Mouse (Mus musculus): Measurements from ENCODE around the gene 0610010K14Rik. TPM values are rescaled to one million over a fixed set of nuclear protein-coding genes. Genes with fewer than 3 reads are reported as not detected.

Gene 0610010K14Rik
- total and polyA plus RNA-seq, 3 experiments, result 20.2 to 100 (median 64.9) TPM

GRCm38 (mm10) chr11:70214856-70215209 lies 22.9 kb downstream of the 0610010K14Rik start:
- no peak overlapping the region for H3K4me3 ChIP-seq (ENCODE audit: low read depth, low read length)

GRCm38 (mm10) chr11:70214191-70214855 lies 23.4 kb downstream of the 0610010K14Rik start:
- DNase-seq (ENCODE audit: low spot score) (no peak), ATAC-seq (ENCODE audit: extremely low read depth, insufficient number of reproducible peaks, low FRiP score, poor library complexity, severe bottlenecking) (no peak)
- Histone ChIP-seq H3K4me1 (ENCODE audit: insufficient read depth, low read depth, low read length) (peaks cover 15% of the 10 kb centered on the region), H3K27me3 (ENCODE audit: insufficient read depth, low read length) (peaks cover 6% of the 10 kb centered on the region), H3K36me3 (replicated peaks) (peaks cover 42% of the 10 kb centered on the region), H3K4me3 (ENCODE audit: low read depth, low read length) (no peak overlapping the region), H3K9me3 (replicated peaks) (peaks cover 10% of the 10 kb centered on the region; the same call in 1 of the 2 replicates)
- TF ChIP-seq CTCF (IDR thresholded peaks at IDR 0.05; ENCODE audit: low read depth, low read length) (no peak), GATA2 (IDR thresholded peaks at IDR 0.05; ENCODE audit: borderline replicate concordance, low read depth, low read length) (no peak), TAL1 (conservative IDR thresholded peaks at IDR 0.05; ENCODE audit: low read depth, low read length) (no peak), GATA1 (IDR thresholded peaks at IDR 0.05; ENCODE audit: borderline replicate concordance, low read length) (no peak), POLR2AphosphoS5 (IDR thresholded peaks at IDR 0.05; ENCODE audit: insufficient replicate concordance, low read depth, low read length) (no peak)

More at GRCm38 (mm10) chr11:70214856-70215209, 22.9 kb downstream of the 0610010K14Rik start:
- no peak for TF ChIP-seq GATA2 (IDR thresholded peaks at IDR 0.05; ENCODE audit: borderline replicate concordance, low read depth, low read length)
- no peak for TF ChIP-seq TAL1 (conservative IDR thresholded peaks at IDR 0.05; ENCODE audit: low read depth, low read length)
- no peak for TF ChIP-seq POLR2AphosphoS5 (IDR thresholded peaks at IDR 0.05; ENCODE audit: insufficient replicate concordance, low read depth, low read length)
- no peak for TF ChIP-seq CTCF (IDR thresholded peaks at IDR 0.05; ENCODE audit: low read depth, low read length)
- no peak for TF ChIP-seq GATA1 (IDR thresholded peaks at IDR 0.05; ENCODE audit: borderline replicate concordance, low read length)
- Histone ChIP-seq H3K4me1 (ENCODE audit: insufficient read depth, low read depth, low read length) (peaks cover 20% of the 10 kb centered on the region), H3K36me3 (replicated peaks) (peaks cover 42% of the 10 kb centered on the region), H3K9me3 (replicated peaks) (peaks cover 10% of the 10 kb centered on the region; the same call in 1 of the 2 replicates), H3K27me3 (ENCODE audit: insufficient read depth, low read length) (peaks cover 6% of the 10 kb centered on the region)
- no peak for DNase-seq (ENCODE audit: low spot score)
- ATAC-seq (ENCODE audit: extremely low read depth, insufficient number of reproducible peaks, low FRiP score, poor library complexity, severe bottlenecking), result no peak

- no peak for ATAC-seq (ENCODE audit: extremely low read depth, insufficient number of reproducible peaks, low FRiP score, poor library complexity, severe bottlenecking)
- peaks cover 10% of the 10 kb centered on the region; the same call in 1 of the 2 replicates for H3K9me3 ChIP-seq (replicated peaks)
- H3K4me1 ChIP-seq (ENCODE audit: insufficient read depth, low read depth, low read length), result peaks cover 9% of the 10 kb centered on the region
- TF ChIP-seq CTCF (IDR thresholded peaks at IDR 0.05; ENCODE audit: low read depth, low read length) (no peak), POLR2AphosphoS5 (IDR thresholded peaks at IDR 0.05; ENCODE audit: insufficient replicate concordance, low read depth, low read length) (no peak), TAL1 (conservative IDR thresholded peaks at IDR 0.05; ENCODE audit: low read depth, low read length) (no peak), GATA1 (IDR thresholded peaks at IDR 0.05; ENCODE audit: borderline replicate concordance, low read length) (no peak), GATA2 (IDR thresholded peaks at IDR 0.05; ENCODE audit: borderline replicate concordance, low read depth, low read length) (no peak)
- no peak overlapping the region for H3K4me3 ChIP-seq (ENCODE audit: low read depth, low read length)
- H3K36me3 ChIP-seq (replicated peaks), result peaks cover 37% of the 10 kb centered on the region
- no peak for DNase-seq (ENCODE audit: low spot score)
- H3K27me3 ChIP-seq (ENCODE audit: insufficient read depth, low read length), result peaks cover 6% of the 10 kb centered on the region
Measured at GRCm38 (mm10) chr11:70213736-70214135, 24.0 kb downstream of the 0610010K14Rik start.

GRCm38 (mm10) chr11:70212896-70213295 lies 24.8 kb downstream of the 0610010K14Rik start:
- H3K36me3 ChIP-seq (replicated peaks), result peaks cover 28% of the 10 kb centered on the region
- ATAC-seq (ENCODE audit: extremely low read depth, insufficient number of reproducible peaks, low FRiP score, poor library complexity, severe bottlenecking) (no peak), DNase-seq (ENCODE audit: low spot score) (no peak)
- H3K27me3 ChIP-seq (ENCODE audit: insufficient read depth, low read length), result peaks cover 10% of the 10 kb centered on the region
- H3K4me3 ChIP-seq (ENCODE audit: low read depth, low read length), result no peak overlapping the region
- no peak for TF ChIP-seq GATA2 (IDR thresholded peaks at IDR 0.05; ENCODE audit: borderline replicate concordance, low read depth, low read length)
- TF ChIP-seq GATA1 (IDR thresholded peaks at IDR 0.05; ENCODE audit: borderline replicate concordance, low read length), result no peak
- no peak for TF ChIP-seq POLR2AphosphoS5 (IDR thresholded peaks at IDR 0.05; ENCODE audit: insufficient replicate concordance, low read depth, low read length)
- TF ChIP-seq CTCF (IDR thresholded peaks at IDR 0.05; ENCODE audit: low read depth, low read length), result no peak
- TF ChIP-seq TAL1 (conservative IDR thresholded peaks at IDR 0.05; ENCODE audit: low read depth, low read length), result no peak
- peaks cover 10% of the 10 kb centered on the region; the same call in 1 of the 2 replicates for H3K9me3 ChIP-seq (replicated peaks)
- peaks cover 2% of the 10 kb centered on the region; the same call in 1 of the 2 replicates for H3K4me1 ChIP-seq (ENCODE audit: insufficient read depth, low read depth, low read length)

- no peak for ATAC-seq (ENCODE audit: extremely low read depth, insufficient number of reproducible peaks, low FRiP score, poor library complexity, severe bottlenecking)
- Histone ChIP-seq H3K4me3 (ENCODE audit: low read depth, low read length) (no peak within 1 kb of the TSS), H3K9me3 (replicated peaks) (peaks cover 10% of the 10 kb centered on the region; the same call in 1 of the 2 replicates), H3K36me3 (replicated peaks) (peaks cover 24% of the 10 kb centered on the region), H3K27me3 (ENCODE audit: insufficient read depth, low read length) (peaks cover 10% of the 10 kb centered on the region), H3K4me1 (ENCODE audit: insufficient read depth, low read depth, low read length) (no peaks in the 10 kb centered on the region)
- no peak for DNase-seq (ENCODE audit: low spot score)
- TF ChIP-seq GATA1 (IDR thresholded peaks at IDR 0.05; ENCODE audit: borderline replicate concordance, low read length) (no peak), TAL1 (conservative IDR thresholded peaks at IDR 0.05; ENCODE audit: low read depth, low read length) (no peak), GATA2 (IDR thresholded peaks at IDR 0.05; ENCODE audit: borderline replicate concordance, low read depth, low read length) (no peak), CTCF (IDR thresholded peaks at IDR 0.05; ENCODE audit: low read depth, low read length) (no peak), POLR2AphosphoS5 (IDR thresholded peaks at IDR 0.05; ENCODE audit: insufficient replicate concordance, low read depth, low read length) (no peak)
Measured at GRCm38 (mm10) chr11:70212423-70212822, 25.3 kb downstream of the 0610010K14Rik start, which contains the start of gene Slc16a11. Gene Slc16a11, plus strand, starts transcription at chr11:70212752.

- DNase-seq (ENCODE audit: low spot score), result no peak
- Histone ChIP-seq H3K4me1 (ENCODE audit: insufficient read depth, low read depth, low read length) (no peaks in the 10 kb centered on the region), H3K27me3 (ENCODE audit: insufficient read depth, low read length) (peaks cover 10% of the 10 kb centered on the region), H3K36me3 (replicated peaks) (peaks cover 19% of the 10 kb centered on the region), H3K9me3 (replicated peaks) (peaks cover 10% of the 10 kb centered on the region; the same call in 1 of the 2 replicates), H3K4me3 (ENCODE audit: low read depth, low read length) (no peak overlapping the region)
- ATAC-seq (ENCODE audit: extremely low read depth, insufficient number of reproducible peaks, low FRiP score, poor library complexity, severe bottlenecking), result no peak
- TF ChIP-seq TAL1 (conservative IDR thresholded peaks at IDR 0.05; ENCODE audit: low read depth, low read length) (no peak), GATA1 (IDR thresholded peaks at IDR 0.05; ENCODE audit: borderline replicate concordance, low read length) (no peak), POLR2AphosphoS5 (IDR thresholded peaks at IDR 0.05; ENCODE audit: insufficient replicate concordance, low read depth, low read length) (no peak), CTCF (IDR thresholded peaks at IDR 0.05; ENCODE audit: low read depth, low read length) (no peak), GATA2 (IDR thresholded peaks at IDR 0.05; ENCODE audit: borderline replicate concordance, low read depth, low read length) (no peak)
Measured at GRCm38 (mm10) chr11:70211972-70212371, 25.7 kb downstream of the 0610010K14Rik start.
